ENCODE assay signal across 8 mouse cellular contexts in the genomic region with DNA sequence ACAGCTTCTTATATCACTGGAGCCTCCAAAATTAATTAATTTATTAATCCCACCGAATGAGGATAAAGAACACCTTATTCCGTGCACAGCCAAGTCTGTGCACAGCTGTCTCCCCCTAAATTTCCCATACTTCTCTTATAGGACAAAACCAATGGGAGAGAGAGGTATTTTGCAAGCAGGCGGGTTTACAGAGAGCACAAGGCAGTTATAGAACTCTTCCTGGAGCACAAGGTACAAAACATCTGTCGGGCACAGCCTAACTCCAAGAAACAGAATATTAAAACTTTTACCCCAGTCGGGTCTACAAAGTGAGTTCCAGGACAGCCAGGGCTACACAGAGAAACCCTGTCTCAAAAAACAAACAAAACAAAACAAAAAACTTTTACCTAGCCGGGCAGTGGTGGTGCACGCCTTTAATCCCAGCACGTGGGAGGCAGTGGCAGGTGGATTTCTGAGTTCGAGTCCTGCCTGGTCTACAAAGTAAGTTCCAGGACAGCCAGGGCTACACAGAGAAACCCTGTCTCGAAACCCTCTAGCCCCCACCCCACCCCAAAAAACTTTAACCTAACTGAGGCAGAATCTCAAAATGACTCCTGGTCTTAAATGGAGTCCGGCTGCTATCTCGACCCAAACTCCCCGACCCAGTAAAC.
DNase-seq lines count a peak whose midpoint lies in the region; ATAC-seq and TF ChIP-seq lines count a peak whose summit lies in the region.

No protein-coding gene starts in this region.

- no peak for TF ChIP-seq CTCF in heart, adult 2 months (IDR thresholded peaks at IDR 0.05)
- TF ChIP-seq CTCF in liver, embryonic 14.5 days (IDR thresholded peaks at IDR 0.05; ENCODE audit: low read depth): no peak

- H3K79me2 ChIP-seq in heart, adult 2 months (replicated peaks; ENCODE audit: control insufficient read depth, insufficient read depth, low read length): no peaks in the 10 kb centered on the region

- peak overlapping the region; percentile 90 for H3K27ac ChIP-seq in heart, adult 2 months
- H3K27ac ChIP-seq in forebrain, embryonic 14.5 days (ENCODE audit: low read depth, low read length): no peak overlapping the region
- peak overlapping the region; percentile 49 for H3K27ac ChIP-seq in liver, embryonic 14.5 days

- TF ChIP-seq POLR2A in heart, adult 2 months (IDR thresholded peaks at IDR 0.05; ENCODE audit: insufficient read depth, low read depth, low read length): no peak

- WGBS in heart, adult 2 months: 9% methylated on average over 13 of the region's 13 CpGs
- WGBS in forebrain, embryonic 14.5 days: 5% methylated on average over 13 of the region's 13 CpGs
- WGBS in liver, embryonic 14.5 days (ENCODE audit: insufficient replicate concordance): 3% methylated on average over 13 of the region's 13 CpGs

- ATAC-seq in forebrain, embryonic 14.5 days: peak; percentile 17
- peak; percentile 55 for ATAC-seq in liver, embryonic 14.5 days (ENCODE audit: insufficient read depth)

- H3K4me3 ChIP-seq in heart, adult 2 months: peak overlapping the region; percentile 72
- peak overlapping the region; percentile 43 for H3K4me3 ChIP-seq in forebrain, embryonic 14.5 days (ENCODE audit: low read depth, low read length)
- H3K4me3 ChIP-seq in liver, embryonic 14.5 days (ENCODE audit: insufficient read depth in 1 of 2, low read depth in 2 of 2, low read length in 2 of 2): peak overlapping the region; percentile 72 to 78

- TF ChIP-seq EP300 in heart, adult 2 months (IDR thresholded peaks at IDR 0.05; ENCODE audit: insufficient read depth, low read depth, low read length): no peak
- TF ChIP-seq EP300 in liver, embryonic 14.5 days (IDR thresholded peaks at IDR 0.05; ENCODE audit: low read depth): no peak

- intact Hi-C loops in heart, adult 2 months (cut with DNase I): no loop called here
- intact Hi-C loops in heart, postnatal 10 days (cut with DNase I): no loop called here

- H3K9ac ChIP-seq in heart, adult 2 months (ENCODE audit: low read depth, low read length): peak overlapping the region; percentile 92
- H3K9ac ChIP-seq in forebrain, embryonic 14.5 days (ENCODE audit: low read length): peak overlapping the region; percentile 63
- H3K9ac ChIP-seq in liver, embryonic 14.5 days (replicated peaks): peak overlapping the region; percentile 84

- H3K9me3 ChIP-seq in forebrain, embryonic 14.5 days (replicated peaks; ENCODE audit: control insufficient read depth, low read length): no peaks in the 10 kb centered on the region
- no peaks in the 10 kb centered on the region for H3K9me3 ChIP-seq in liver, embryonic 14.5 days (ENCODE audit: control insufficient read depth, low read length)

- DNase-seq in heart, adult 2 months: no peak
- no peak for DNase-seq in heart, postnatal 10 days
- peak; percentile 53 for DNase-seq in 416B (ENCODE audit: low read depth)
- DNase-seq in forebrain, embryonic 14.5 days (ENCODE audit: low spot score): no peak
- DNase-seq in liver, embryonic 14.5 days (ENCODE audit: low read depth in 3 of 3, low spot score in 3 of 3): no peak
- DNase-seq in spleen, adult 18-20 months: no peak
- DNase-seq in layer of hippocampus, adult 8-10 months (ENCODE audit: low spot score in 2 of 2): no peak
- DNase-seq in cerebellum, postnatal 25 days: no peak

- H3K4me2 ChIP-seq in forebrain, embryonic 14.5 days (ENCODE audit: low read length): peak overlapping the region; percentile 66
- peak overlapping the region; percentile 71 for H3K4me2 ChIP-seq in liver, embryonic 14.5 days (ENCODE audit: low read depth)

- H3K36me3 ChIP-seq in heart, adult 2 months (ENCODE audit: control insufficient read depth, insufficient read depth, low read length): peaks cover 17% of the 10 kb centered on the region
- no peaks in the 10 kb centered on the region for H3K36me3 ChIP-seq in forebrain, embryonic 14.5 days (ENCODE audit: control insufficient read depth, insufficient read depth, low read length)
- H3K36me3 ChIP-seq in liver, embryonic 14.5 days (replicated peaks; ENCODE audit: control insufficient read depth, insufficient read depth, low read depth): peaks cover 34% of the 10 kb centered on the region

- H3K27me3 ChIP-seq in heart, adult 2 months (ENCODE audit: control insufficient read depth, insufficient read depth, low read length): no peaks in the 10 kb centered on the region
- H3K27me3 ChIP-seq in forebrain, embryonic 14.5 days (replicated peaks; ENCODE audit: control insufficient read depth, insufficient read depth, low read length): no peaks in the 10 kb centered on the region
- H3K27me3 ChIP-seq in liver, embryonic 14.5 days (ENCODE audit: control insufficient read depth, insufficient read depth, low read length): no peaks in the 10 kb centered on the region

- peaks cover 5% of the 10 kb centered on the region for H3K4me1 ChIP-seq in heart, adult 2 months (ENCODE audit: control insufficient read depth, insufficient read depth, low read length)
- no peaks in the 10 kb centered on the region for H3K4me1 ChIP-seq in forebrain, embryonic 14.5 days (ENCODE audit: control insufficient read depth, insufficient read depth, low read length)
- peaks cover 6 to 9% of the 10 kb centered on the region in 2 experiments for H3K4me1 ChIP-seq in liver, embryonic 14.5 days (replicated peaks; ENCODE audit: control insufficient read depth in 2 of 2, insufficient read depth in 2 of 2, low read length in 1 of 2)
